Mouse (Mus musculus) liver, adult 2 months (tissue): ENCODE measurements at regions not wholly inside any gene's neighbourhood (a gene's known extent, or its start where the extent isn't known, plus 50 kb on each side); places are given as distances from the start of the nearest gene placed in this dataset.

Experiments
- DNase-seq: peaks from one replicate; pipeline ENCODE4 v3.0.0-alpha.2; 2011; ENCODE audit warnings: low read depth, low spot score; ENCODE audit errors: extremely low read depth
- H3K27ac ChIP-seq: fragments of 200-500 bp; replicated peaks from 2 replicates; pipeline ENCODE4 v1.5.1; 2012; ENCODE audit warnings: low read depth, mild to moderate bottlenecking, control low read depth, inconsistent platforms, low read length; ENCODE audit not compliant: insufficient read depth
- H3K27me3 ChIP-seq: fragments of 200-500 bp; 2 replicates; pipeline ENCODE4 v1.6.1; 2012; ENCODE audit warnings: mild to moderate bottlenecking, moderate library complexity, low read length, inconsistent platforms; ENCODE audit not compliant: control insufficient read depth, insufficient read depth
- H3K36me3 ChIP-seq: fragments of 200-500 bp; 2 replicates; pipeline ENCODE4 v1.6.1; 2012; ENCODE audit warnings: low read length, inconsistent platforms; ENCODE audit not compliant: control insufficient read depth, insufficient read depth
- H3K4me1 ChIP-seq: fragments of 200-500 bp; 2 replicates; pipeline ENCODE4 v1.6.1; 2011; ENCODE audit warnings: low read length; ENCODE audit not compliant: control insufficient read depth, insufficient read depth
- H3K4me3 ChIP-seq: fragments of 200-500 bp; 2 replicates; pipeline ENCODE4 v1.5.1; 2011; ENCODE audit warnings: low read depth, mild to moderate bottlenecking, control low read depth, low read length, moderate library complexity; ENCODE audit not compliant: insufficient read depth
- H3K79me2 ChIP-seq: fragments of 200-500 bp; 2 replicates; pipeline ENCODE4 v1.6.1; 2012; ENCODE audit warnings: inconsistent platforms, mild to moderate bottlenecking, low read length, moderate library complexity; ENCODE audit not compliant: control insufficient read depth, insufficient read depth
- H3K9ac ChIP-seq: fragments of 200-500 bp; 2 replicates; pipeline ENCODE4 v1.6.1; 2012; ENCODE audit warnings: low read depth, mild to moderate bottlenecking, control low read depth, inconsistent platforms, low read length
- CTCF ChIP-seq: fragments of 200-500 bp; IDR thresholded peaks from 2 replicates; pipeline ENCODE4 v1.5.1; 2011; ENCODE audit warnings: low read depth, low read length, control low read depth
- POLR2A ChIP-seq: fragments of 200-500 bp; IDR thresholded peaks from 2 replicates; pipeline ENCODE4 v1.6.1; 2011; ENCODE audit warnings: low read length, control low read depth; ENCODE audit not compliant: insufficient read depth; ENCODE audit errors: extremely low read depth
- WGBS: fragments of 180-500 bp; shearing (Covaris S2); methylation state at CpG from one replicate; pipeline ENCODE4 v1.1.7; 2018; 5-methylcytosine and 5-hydroxymethylcytosine counted together

DNA sequence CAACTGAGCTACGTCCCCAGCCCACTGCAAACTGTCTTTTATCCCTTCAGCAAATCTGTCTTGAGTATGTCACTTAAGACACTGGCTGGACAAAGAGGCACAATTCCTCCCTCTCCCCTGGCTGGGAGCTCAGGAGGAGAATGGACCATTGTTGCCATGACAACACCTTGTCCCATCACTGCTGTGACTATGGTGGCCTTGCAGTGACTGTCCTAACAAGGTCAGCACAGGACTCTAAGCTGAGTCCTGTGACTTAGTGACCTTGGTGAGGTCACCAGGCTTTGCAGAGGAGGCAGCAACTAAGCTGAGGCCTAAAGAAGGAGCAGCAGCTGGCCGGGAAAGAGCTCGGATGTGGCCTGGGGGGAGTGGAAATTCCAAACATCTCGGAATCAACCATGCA is 70.0 kb upstream of the Aldh1b1 start:
- no peak for DNase-seq
- H3K4me3 ChIP-seq, result no peak overlapping the region
- no peak overlapping the region for H3K9ac ChIP-seq
- peaks cover 4% of the 10 kb centered on the region for H3K4me1 ChIP-seq
- H3K27ac ChIP-seq, result no peak overlapping the region
- no peaks in the 10 kb centered on the region for H3K27me3 ChIP-seq
- no peaks in the 10 kb centered on the region for H3K36me3 ChIP-seq
- TF ChIP-seq CTCF, result no peak
- no peak for TF ChIP-seq POLR2A
- H3K79me2 ChIP-seq, result no peaks in the 10 kb centered on the region
- WGBS, result 86% methylated on average over 4 of the region's 4 CpGs

DNA sequence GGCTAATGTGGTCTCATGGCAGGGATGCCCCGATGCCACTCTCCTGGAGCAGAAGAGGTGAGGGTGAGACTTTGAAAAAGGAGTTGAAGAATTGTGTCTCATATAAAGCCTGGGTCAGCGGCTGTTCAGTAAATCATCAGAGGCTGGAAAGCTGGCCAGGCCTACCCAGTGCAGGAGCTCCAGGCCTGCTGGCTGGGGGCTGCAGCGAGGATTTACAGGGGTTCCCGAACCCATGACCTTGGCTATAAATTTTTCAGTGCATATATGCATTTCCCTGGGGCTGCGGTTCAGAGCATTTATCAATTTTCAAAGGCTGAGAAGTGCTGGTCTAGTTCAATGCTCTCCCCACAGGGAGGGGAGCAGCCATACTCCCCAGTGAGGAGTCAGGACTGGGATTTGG is 70.9 kb upstream of the Aldh1b1 start:
- H3K27me3 ChIP-seq, result no peaks in the 10 kb centered on the region
- WGBS, result 95% methylated on average over 5 of the region's 5 CpGs
- H3K9ac ChIP-seq, result no peak overlapping the region
- DNase-seq, result no peak
- H3K79me2 ChIP-seq, result no peaks in the 10 kb centered on the region
- H3K4me1 ChIP-seq, result peaks cover 4% of the 10 kb centered on the region
- no peak for TF ChIP-seq POLR2A
- TF ChIP-seq CTCF, result no peak
- no peaks in the 10 kb centered on the region for H3K36me3 ChIP-seq
- no peak overlapping the region for H3K27ac ChIP-seq
- H3K4me3 ChIP-seq, result no peak overlapping the region

DNA sequence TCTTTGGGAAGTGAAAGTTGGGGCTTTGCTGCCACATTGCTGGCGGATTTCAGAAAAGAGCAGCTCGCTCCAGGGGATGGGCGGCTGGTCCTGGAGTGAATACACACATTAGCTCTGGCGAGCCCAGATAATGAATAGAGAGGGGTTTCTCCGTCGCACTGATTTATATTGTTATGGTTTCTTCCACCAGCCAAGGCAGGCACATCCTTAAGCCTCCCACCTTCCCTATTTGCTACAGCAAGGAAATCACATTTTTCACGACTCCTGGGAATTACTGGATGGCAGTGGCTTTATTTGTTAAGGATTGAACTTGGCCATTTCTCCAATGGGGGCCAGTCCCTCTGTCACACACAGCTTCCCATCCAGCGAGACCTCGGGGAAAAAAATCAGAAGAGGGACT is 71.3 kb upstream of the Aldh1b1 start:
- Histone ChIP-seq H3K27ac (no peak overlapping the region), H3K4me3 (no peak overlapping the region), H3K9ac (no peak overlapping the region), H3K4me1 (peaks cover 4% of the 10 kb centered on the region), H3K27me3 (no peaks in the 10 kb centered on the region), H3K79me2 (no peaks in the 10 kb centered on the region), H3K36me3 (no peaks in the 10 kb centered on the region)
- TF ChIP-seq CTCF (no peak), POLR2A (no peak)
- no peak for DNase-seq
- 77% methylated on average over 9 of the region's 9 CpGs for WGBS

DNA sequence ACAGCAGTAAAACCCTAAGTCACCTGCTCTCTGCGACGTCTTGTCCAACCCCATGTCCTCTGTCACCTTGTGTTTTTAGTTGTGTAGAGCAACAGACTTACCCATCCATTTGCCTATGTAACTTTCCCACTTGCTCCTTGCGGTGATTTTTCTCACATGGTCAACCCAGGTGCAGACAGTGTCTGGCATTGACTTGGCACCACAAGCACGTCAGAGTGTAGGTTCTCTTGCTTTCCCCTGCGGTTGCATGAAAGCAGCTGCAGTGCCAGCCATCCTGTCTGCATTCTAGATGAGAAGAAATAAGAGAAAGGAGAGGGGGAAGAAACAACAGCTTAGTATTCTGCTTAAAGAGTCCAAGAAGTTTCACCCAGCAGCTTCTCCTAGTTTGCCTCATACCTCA is 72.0 kb upstream of the Aldh1b1 start:
- WGBS, result 94% methylated on average over 5 of the region's 5 CpGs

DNA sequence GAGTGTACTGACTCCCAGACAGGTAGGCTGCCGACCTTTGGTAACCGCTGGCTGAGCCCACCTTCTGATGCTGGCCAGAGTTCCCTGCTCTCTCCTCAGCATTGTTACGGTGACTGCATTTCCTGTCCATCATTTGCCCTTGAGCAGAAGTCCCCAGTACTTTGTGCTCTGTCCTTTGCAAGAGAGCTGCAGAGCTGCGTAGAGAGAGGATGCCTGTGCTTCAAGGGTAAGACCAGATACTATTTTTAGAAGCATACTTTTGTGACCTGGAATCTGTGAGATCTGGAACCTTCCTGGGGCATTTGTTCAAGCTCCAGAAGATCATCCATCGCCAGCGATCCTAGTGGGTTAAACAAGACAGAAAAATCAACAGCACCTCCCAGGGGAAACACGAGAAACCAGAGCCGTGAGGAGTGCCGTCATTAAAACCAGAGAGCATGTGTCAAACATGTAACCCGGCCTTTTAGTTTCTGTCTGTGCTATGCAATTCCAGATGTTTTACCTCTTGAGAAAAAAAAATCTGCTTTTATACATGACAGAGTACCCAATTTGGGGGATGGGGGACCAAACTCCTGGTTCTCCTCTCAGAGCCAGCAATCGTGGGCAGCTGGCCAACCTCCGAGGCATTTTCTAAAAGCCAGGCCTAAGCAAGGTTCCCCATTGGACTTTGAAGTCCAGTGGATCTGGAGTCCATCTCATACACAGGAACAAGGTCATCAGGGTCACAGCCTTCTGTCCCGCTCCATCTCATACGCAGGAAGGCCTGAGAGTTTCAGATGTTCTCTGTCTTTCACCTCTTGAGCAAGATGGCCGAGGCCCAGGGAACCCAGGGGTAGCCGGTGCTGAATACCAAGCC is 73.5 kb upstream of the Aldh1b1 start:
- TF ChIP-seq POLR2A, result no peak
- TF ChIP-seq CTCF, result no peak
- Histone ChIP-seq H3K27me3 (no peaks in the 10 kb centered on the region), H3K79me2 (no peaks in the 10 kb centered on the region), H3K9ac (no peak overlapping the region), H3K27ac (no peak overlapping the region), H3K4me1 (peaks cover 4% of the 10 kb centered on the region), H3K4me3 (no peak overlapping the region), H3K36me3 (no peaks in the 10 kb centered on the region)
- DNase-seq, result peak; percentile 45
- WGBS, result 75% methylated on average over 16 of the region's 16 CpGs

More for the DNA sequence above, 72.0 kb upstream of the Aldh1b1 start:
- no peaks in the 10 kb centered on the region for H3K79me2 ChIP-seq
- no peaks in the 10 kb centered on the region for H3K36me3 ChIP-seq
- H3K27me3 ChIP-seq, result no peaks in the 10 kb centered on the region
- no peak overlapping the region for H3K9ac ChIP-seq
- DNase-seq, result no peak
- no peak overlapping the region for H3K4me3 ChIP-seq
- TF ChIP-seq POLR2A, result no peak
- TF ChIP-seq CTCF, result no peak
- H3K4me1 ChIP-seq, result peaks cover 4% of the 10 kb centered on the region
- H3K27ac ChIP-seq, result no peak overlapping the region

DNA sequence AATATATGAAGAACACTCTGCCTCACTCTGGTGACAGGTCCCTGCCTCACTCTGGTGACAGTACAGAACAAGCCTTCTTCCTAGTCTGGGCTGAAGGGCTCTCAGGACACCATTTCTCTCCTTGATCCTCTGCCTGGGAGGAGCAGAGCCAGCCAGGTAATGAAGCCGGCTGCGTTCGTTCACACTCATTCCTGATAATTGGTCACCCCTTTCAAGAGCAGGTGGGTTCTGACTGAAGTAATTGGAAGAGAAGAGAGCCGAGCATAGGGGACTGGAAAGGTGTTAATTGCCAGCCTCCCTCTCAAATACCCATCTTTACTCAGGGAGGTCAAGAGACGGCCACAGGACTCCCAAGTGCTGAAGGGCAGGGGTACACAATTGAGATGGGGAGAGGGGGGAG is 78.5 kb upstream of the Aldh1b1 start:
- 65% methylated on average over 5 of the region's 5 CpGs for WGBS
- no peak for TF ChIP-seq POLR2A
- TF ChIP-seq CTCF, result no peak
- no peaks in the 10 kb centered on the region for H3K36me3 ChIP-seq

More for the DNA sequence above, 78.5 kb upstream of the Aldh1b1 start:
- H3K4me3 ChIP-seq, result no peak overlapping the region
- no peak overlapping the region for H3K9ac ChIP-seq
- no peaks in the 10 kb centered on the region for H3K4me1 ChIP-seq
- no peaks in the 10 kb centered on the region for H3K27me3 ChIP-seq
- DNase-seq, result no peak
- H3K79me2 ChIP-seq, result no peaks in the 10 kb centered on the region
- H3K27ac ChIP-seq, result no peak overlapping the region
